Mouse (Mus musculus) C2C12 (cell line): ENCODE measurements around the gene Fxyd3. TPM values are rescaled to one million over a fixed set of nuclear protein-coding genes. Genes with fewer than 3 reads are reported as not detected.

ENCODE experiments used
- H3K27me3 ChIP-seq: one replicate; pipeline ENCODE4 v1.6.1; 2011; ENCODE audit not compliant: control insufficient read depth, insufficient read depth, insufficient read length
- H3K36me3 ChIP-seq: one replicate; pipeline ENCODE4 v1.6.1; 2011; ENCODE audit not compliant: control insufficient read depth, insufficient read depth
- H3K4me3 ChIP-seq: one replicate; pipeline ENCODE4 v1.5.1; 2011; ENCODE audit warnings: mild to moderate bottlenecking, control low read depth; ENCODE audit not compliant: poor library complexity, insufficient read depth, severe bottlenecking
- H3K79me2 ChIP-seq: one replicate; pipeline ENCODE4 v1.6.1; 2011; ENCODE audit not compliant: control insufficient read depth, insufficient read depth
- H3K79me3 ChIP-seq: one replicate; pipeline ENCODE4 v1.6.1; 2011; ENCODE audit warnings: low read depth, control low read depth
- H3ac ChIP-seq: one replicate; pipeline ENCODE3; 2011; ENCODE audit warnings: low read depth; ENCODE audit not compliant: control insufficient read depth, insufficient read length
- CEBPB ChIP-seq: IDR thresholded peaks from one replicate; pipeline ENCODE4 v1.6.1; 2011; ENCODE audit warnings: low read depth, mild to moderate bottlenecking, control low read depth, moderate library complexity
- CTCF ChIP-seq: IDR thresholded peaks from one replicate; pipeline ENCODE4 v1.5.1; 2011; ENCODE audit not compliant: control insufficient read depth, insufficient read depth, insufficient read length
- FOSL1 ChIP-seq: IDR thresholded peaks from one replicate; pipeline ENCODE4 v1.8.0; 2011; ENCODE audit warnings: mild to moderate bottlenecking, low read length; ENCODE audit not compliant: poor library complexity, insufficient read depth, severe bottlenecking
- MAX ChIP-seq: IDR thresholded peaks from one replicate; pipeline ENCODE4 v1.6.1; 2011; ENCODE audit warnings: mild to moderate bottlenecking, control low read depth
- MYOD1 ChIP-seq: IDR thresholded peaks from one replicate; pipeline ENCODE4 v1.6.1; 2011; ENCODE audit warnings: low read depth; ENCODE audit not compliant: control insufficient read depth, insufficient read length
- MYOG ChIP-seq: IDR thresholded peaks from one replicate; pipeline ENCODE4 v1.6.1; 2011; ENCODE audit not compliant: control insufficient read depth, insufficient read length; ENCODE audit errors: extremely low read depth
- USF1 ChIP-seq: IDR thresholded peaks from one replicate; pipeline ENCODE4 v1.6.1; 2011; ENCODE audit warnings: low read depth, mild to moderate bottlenecking, control low read depth, moderate library complexity
- long read RNA-seq, 2 experiments: library from polyadenylated mRNA; unstranded; transcript quantifications; one replicate each; pipeline ENCODE4 v2.0.0; 2019 to 2020
- polyA plus RNA-seq: library from polyadenylated mRNA; unstranded; fragments of >200 nt; fragmentation: generic; extraction: Trizol; gene quantifications from one replicate; pipeline ENCODE4 v1.2.1, GENCODE M21; 2012; ENCODE audit warnings: missing spikeins

Gene Fxyd3
- polyA plus RNA-seq: 0.04 TPM
- long read RNA-seq, experiment 1: 0 reads
- long read RNA-seq, experiment 2: 0 reads

DNA sequence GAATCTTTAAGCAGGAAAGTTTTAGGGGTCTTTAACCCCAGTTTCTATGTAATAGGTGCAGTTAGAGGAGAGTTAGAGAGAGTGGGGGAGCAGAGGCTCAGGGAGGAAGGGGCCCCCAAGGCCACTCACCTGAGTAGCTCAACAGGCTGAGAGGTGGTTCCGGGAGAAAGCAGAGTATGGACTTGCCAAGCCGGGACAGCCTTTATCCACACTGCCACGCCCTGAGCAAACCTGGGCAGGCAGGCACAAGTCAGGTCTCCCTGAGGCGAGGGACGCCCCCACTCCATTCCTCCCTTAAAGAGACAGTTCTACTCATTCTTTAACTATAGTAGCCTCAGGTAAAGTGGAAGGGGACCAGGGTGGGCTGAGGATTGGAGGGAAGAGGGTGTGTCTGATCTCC is at the start of gene Fxyd3:
Gene Fxyd3, minus strand, starts transcription at position 213 of the 400 bp plus-strand sequence.
- H3ac ChIP-seq: no peak within 1 kb of the TSS
- H3K27me3 ChIP-seq: peaks cover 11% of the 10 kb centered on the region
- no peaks in the 10 kb centered on the region for H3K79me2 ChIP-seq
- no peaks in the 10 kb centered on the region for H3K79me3 ChIP-seq
- H3K4me3 ChIP-seq: no peak within 1 kb of the TSS
- no peaks in the 10 kb centered on the region for H3K36me3 ChIP-seq
- TF ChIP-seq MAX: no peak
- TF ChIP-seq FOSL1: no peak
- no peak for TF ChIP-seq MYOG
- TF ChIP-seq USF1: no peak

DNA sequence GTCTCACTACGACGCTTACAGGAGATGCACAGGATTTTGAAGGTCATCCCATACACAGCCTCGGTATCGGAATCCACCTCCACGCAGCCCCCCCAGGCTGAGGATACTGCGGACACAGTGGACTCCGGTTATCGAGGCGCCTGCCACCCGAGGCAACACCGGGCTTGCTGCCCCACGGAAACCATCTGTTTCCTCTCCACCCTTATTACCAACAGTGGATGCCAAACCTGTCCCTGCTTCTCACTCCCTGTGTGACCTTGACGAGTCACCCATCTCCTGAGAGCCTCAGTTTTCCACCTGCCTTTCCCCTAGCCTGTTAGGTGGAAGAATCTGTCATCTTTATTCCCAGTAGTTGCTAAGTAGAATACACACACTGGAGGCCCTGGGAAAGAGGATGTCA is 48.6 kb upstream of the Fxyd3 start:
- Histone ChIP-seq H3K79me3 (no peaks in the 10 kb centered on the region), H3K36me3 (no peaks in the 10 kb centered on the region), H3K27me3 (peaks cover 11% of the 10 kb centered on the region), H3K4me3 (no peak overlapping the region), H3ac (no peak overlapping the region), H3K79me2 (no peaks in the 10 kb centered on the region)
- TF ChIP-seq FOSL1 (no peak), MYOD1 (no peak), CEBPB (no peak), MYOG (no peak), CTCF (no peak), MAX (no peak), USF1 (no peak)

DNA sequence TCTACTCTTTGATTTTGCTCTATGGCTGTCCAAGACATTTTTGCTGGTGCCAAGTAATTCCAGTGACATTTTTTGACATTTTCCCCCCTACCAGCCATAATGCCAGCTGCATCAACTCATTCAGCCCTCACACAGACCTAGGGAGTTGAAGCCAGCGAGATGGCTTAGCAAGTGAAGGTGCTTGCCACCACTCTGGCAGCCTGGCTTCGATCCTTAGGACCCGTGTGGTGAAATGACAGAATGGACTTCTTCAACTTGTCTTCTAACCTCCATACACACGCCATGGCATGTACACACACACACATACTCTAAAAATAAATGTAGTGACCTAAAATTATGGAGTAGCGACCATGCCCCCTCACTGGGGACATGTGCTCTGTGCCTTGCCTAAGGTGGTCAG is 47.9 kb upstream of the Fxyd3 start:
- H3K36me3 ChIP-seq: no peaks in the 10 kb centered on the region
- H3ac ChIP-seq: no peak overlapping the region
- H3K27me3 ChIP-seq: peaks cover 15% of the 10 kb centered on the region
- H3K4me3 ChIP-seq: no peak overlapping the region
- TF ChIP-seq USF1: no peak
- no peaks in the 10 kb centered on the region for H3K79me3 ChIP-seq
- H3K79me2 ChIP-seq: no peaks in the 10 kb centered on the region

DNA sequence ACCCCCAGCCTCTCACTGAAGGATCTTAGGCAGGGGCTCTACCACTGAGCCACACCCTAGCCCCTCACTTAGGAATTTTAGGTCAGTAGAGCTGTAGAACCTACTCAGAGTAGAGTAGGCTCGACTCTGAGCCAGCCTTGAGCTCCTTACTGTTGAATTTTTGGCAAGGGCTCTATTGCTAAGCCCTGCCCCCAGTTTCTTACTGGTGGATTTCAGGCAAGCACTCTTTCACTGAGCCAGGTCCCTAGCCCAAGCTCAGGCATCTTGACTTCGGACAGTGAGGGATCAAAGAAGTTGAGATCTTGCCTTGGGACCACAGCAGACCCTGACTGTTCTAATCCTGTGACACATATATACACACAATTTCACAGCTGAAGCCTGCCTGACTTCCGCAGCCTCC is 47.2 kb upstream of the Fxyd3 start:
- TF ChIP-seq FOSL1 (no peak), MYOD1 (no peak), USF1 (no peak), MAX (no peak), MYOG (no peak), CEBPB (no peak), CTCF (no peak)
- H3ac ChIP-seq: no peak overlapping the region
- H3K4me3 ChIP-seq: no peak overlapping the region
- H3K36me3 ChIP-seq: no peaks in the 10 kb centered on the region
- no peaks in the 10 kb centered on the region for H3K79me3 ChIP-seq
- peaks cover 15% of the 10 kb centered on the region for H3K27me3 ChIP-seq
- no peaks in the 10 kb centered on the region for H3K79me2 ChIP-seq

DNA sequence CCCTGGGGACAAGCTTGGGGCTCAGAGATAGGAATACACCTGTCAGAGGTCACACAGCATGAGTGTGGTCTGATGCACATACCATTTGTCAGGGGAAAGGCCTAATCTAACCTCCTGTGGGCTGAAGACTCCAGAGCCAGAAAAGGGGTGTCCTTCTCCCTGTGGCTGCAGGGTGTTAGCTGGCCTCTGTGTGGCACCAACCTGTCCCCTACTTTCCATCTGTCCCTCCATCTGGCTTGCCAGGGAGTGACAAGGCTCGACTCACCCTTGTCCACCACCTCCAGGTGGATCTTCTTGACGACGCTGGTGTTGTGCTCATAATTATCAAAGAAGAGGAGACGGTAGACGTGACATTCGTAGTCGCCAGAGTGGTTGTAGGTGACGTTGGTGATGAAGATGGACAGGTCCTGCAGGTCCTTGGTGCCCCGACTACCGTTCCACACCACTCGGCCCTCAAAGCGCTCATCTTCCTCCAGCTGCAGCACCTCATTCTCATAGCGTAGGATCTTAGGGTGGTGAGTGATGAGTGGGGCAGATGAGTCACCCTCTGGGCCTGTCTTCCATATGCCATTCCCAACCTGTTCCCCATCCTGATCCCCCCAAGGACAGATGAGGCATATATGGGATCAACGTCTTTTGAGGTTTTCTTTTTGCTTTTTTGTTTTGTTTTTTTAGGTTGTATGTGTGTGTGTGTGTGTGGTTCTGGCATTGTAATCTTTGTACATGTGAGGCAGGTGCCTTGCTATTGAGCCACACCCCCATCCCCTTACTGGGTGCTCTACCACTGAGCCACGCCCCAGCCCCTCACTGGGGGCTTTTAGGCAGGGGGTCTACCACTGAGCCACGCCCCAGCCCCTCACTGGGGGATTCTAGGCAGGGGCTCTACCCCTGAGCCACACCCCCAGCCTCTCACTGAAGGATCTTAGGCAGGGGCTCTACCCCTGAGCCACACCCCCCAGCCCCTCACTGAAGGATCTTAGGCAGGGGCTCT is 46.4 kb upstream of the Fxyd3 start:
- no peak for TF ChIP-seq MYOG
- TF ChIP-seq CEBPB: no peak
- TF ChIP-seq CTCF: no peak
- no peak for TF ChIP-seq FOSL1
- TF ChIP-seq USF1: no peak
- TF ChIP-seq MYOD1: no peak
- H3K79me3 ChIP-seq: no peaks in the 10 kb centered on the region
- no peak overlapping the region for H3K4me3 ChIP-seq
- H3K27me3 ChIP-seq: peaks cover 15% of the 10 kb centered on the region
- no peak overlapping the region for H3ac ChIP-seq
- H3K36me3 ChIP-seq: no peaks in the 10 kb centered on the region
- H3K79me2 ChIP-seq: no peaks in the 10 kb centered on the region

DNA sequence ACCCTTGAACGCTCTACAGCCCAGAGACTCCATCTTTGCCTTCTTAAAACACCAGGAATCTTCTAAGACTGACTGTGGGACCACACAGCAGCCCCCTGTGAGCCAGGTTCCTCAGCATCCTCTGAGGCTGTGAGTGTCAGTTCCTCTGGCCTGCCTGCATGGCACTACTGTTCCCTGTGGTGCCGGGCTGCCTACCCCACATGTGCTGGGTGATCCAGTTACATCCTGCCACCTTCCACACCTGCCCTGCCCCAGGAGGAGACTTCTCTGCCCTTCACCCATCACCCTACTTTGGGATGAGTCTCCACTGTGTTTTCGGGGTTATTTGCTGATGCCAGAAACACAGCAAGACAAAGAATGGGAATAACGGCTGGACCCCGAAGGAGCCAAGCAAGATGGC is 43.1 kb upstream of the Fxyd3 start:
- Histone ChIP-seq H3ac (no peak overlapping the region), H3K27me3 (peaks cover 4% of the 10 kb centered on the region), H3K79me3 (no peaks in the 10 kb centered on the region), H3K79me2 (no peaks in the 10 kb centered on the region), H3K36me3 (no peaks in the 10 kb centered on the region), H3K4me3 (no peak overlapping the region)
- TF ChIP-seq FOSL1 (no peak), CTCF (no peak), CEBPB (no peak), MYOG (no peak), MAX (no peak)
